Mouse (Mus musculus): ENCODE results near the gene Arhgef28. TPM values are rescaled to one million over a fixed set of nuclear protein-coding genes. Genes with fewer than 3 reads are reported as not detected.

Gene Arhgef28
- polyA plus RNA-seq, 1 experiment from 2014 or later: 9.3 TPM

- Histone ChIP-seq H3K4me2 (no peak overlapping the region), H3K9ac (no peak overlapping the region), H3K27ac (replicated peaks) (no peak overlapping the region), H3K4me1 (peaks cover 13% of the 10 kb centered on the region), H3K36me3 (no peaks in the 10 kb centered on the region), H3K9me3 (no peaks in the 10 kb centered on the region), H3K27me3 (replicated peaks) (no peaks in the 10 kb centered on the region), H3K4me3 (no peak overlapping the region)
- 77% methylated on average over 21 of the region's 21 CpGs for WGBS
- ATAC-seq (ENCODE audit: extremely low read depth, insufficient number of reproducible peaks, low FRiP score, low TSS enrichment): no peak
Measured at GRCm38 (mm10) chr13:98183157-98183878, 22.9 kb downstream of the Arhgef28 start.

GRCm38 (mm10) chr13:98182330-98182729, 23.9 kb downstream of the Arhgef28 start:
- 83% methylated on average over 11 of the region's 11 CpGs for WGBS
- H3K4me2 ChIP-seq: no peak overlapping the region
- H3K4me1 ChIP-seq: peaks cover 14% of the 10 kb centered on the region
- no peak overlapping the region for H3K9ac ChIP-seq
- no peaks in the 10 kb centered on the region for H3K36me3 ChIP-seq
- no peaks in the 10 kb centered on the region for H3K9me3 ChIP-seq
- H3K27ac ChIP-seq (replicated peaks): no peak overlapping the region
- H3K27me3 ChIP-seq (replicated peaks): no peaks in the 10 kb centered on the region
- no peak for ATAC-seq (ENCODE audit: extremely low read depth, insufficient number of reproducible peaks, low FRiP score, low TSS enrichment)
- H3K4me3 ChIP-seq: no peak overlapping the region

- H3K27ac ChIP-seq (replicated peaks): no peak overlapping the region
- H3K4me1 ChIP-seq: peaks cover 15% of the 10 kb centered on the region
- H3K27me3 ChIP-seq (replicated peaks): no peaks in the 10 kb centered on the region
- no peak overlapping the region for H3K4me2 ChIP-seq
- 71% methylated on average over 8 of the region's 8 CpGs for WGBS
- no peaks in the 10 kb centered on the region for H3K36me3 ChIP-seq
- H3K9me3 ChIP-seq: no peaks in the 10 kb centered on the region
- no peak overlapping the region for H3K9ac ChIP-seq
- ATAC-seq (ENCODE audit: extremely low read depth, insufficient number of reproducible peaks, low FRiP score, low TSS enrichment): no peak
- no peak overlapping the region for H3K4me3 ChIP-seq
Measured at GRCm38 (mm10) chr13:98180636-98181035, 25.6 kb downstream of the Arhgef28 start.

- Histone ChIP-seq H3K4me3 (no peak overlapping the region), H3K36me3 (no peaks in the 10 kb centered on the region), H3K9me3 (no peaks in the 10 kb centered on the region), H3K9ac (no peak overlapping the region), H3K27me3 (replicated peaks) (no peaks in the 10 kb centered on the region), H3K27ac (replicated peaks) (no peak overlapping the region), H3K4me1 (peaks cover 6% of the 10 kb centered on the region; the same call in 1 of the 2 replicates), H3K4me2 (no peak overlapping the region)
- ATAC-seq (ENCODE audit: extremely low read depth, insufficient number of reproducible peaks, low FRiP score, low TSS enrichment): no peak
- 74% methylated on average over 10 of the region's 10 CpGs for WGBS
Measured at GRCm38 (mm10) chr13:98175323-98176007, 30.8 kb downstream of the Arhgef28 start.

- 83% methylated on average over 6 of the region's 6 CpGs for WGBS
- no peak overlapping the region for H3K27ac ChIP-seq (replicated peaks)
- H3K4me3 ChIP-seq: no peak overlapping the region
- H3K9ac ChIP-seq: no peak overlapping the region
- ATAC-seq (ENCODE audit: extremely low read depth, insufficient number of reproducible peaks, low FRiP score, low TSS enrichment): no peak
- H3K36me3 ChIP-seq: no peaks in the 10 kb centered on the region
- peaks cover 6% of the 10 kb centered on the region; the same call in 1 of the 2 replicates for H3K4me1 ChIP-seq
- H3K9me3 ChIP-seq: no peaks in the 10 kb centered on the region
- H3K27me3 ChIP-seq (replicated peaks): no peaks in the 10 kb centered on the region
- no peak overlapping the region for H3K4me2 ChIP-seq
Measured at GRCm38 (mm10) chr13:98173008-98173407, 33.2 kb downstream of the Arhgef28 start.

DNA sequence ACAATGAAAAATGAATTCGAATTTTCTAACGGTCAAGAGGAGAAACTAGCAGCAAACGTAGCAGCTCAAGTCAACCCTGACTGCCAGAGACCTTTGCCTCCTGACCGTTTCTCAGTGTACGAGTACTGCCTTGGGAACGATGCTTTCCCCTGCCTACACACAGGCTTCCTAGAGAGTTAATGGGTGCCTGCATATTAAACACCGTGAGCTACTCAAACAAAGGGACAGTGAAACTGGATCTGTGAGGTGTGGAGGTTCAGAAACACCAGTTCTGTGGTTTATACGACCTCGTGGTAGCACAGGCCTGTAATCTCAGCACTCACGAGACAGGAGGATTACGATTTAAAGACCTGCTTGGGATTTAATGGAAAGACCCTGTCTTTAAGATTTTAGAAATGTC, 33.9 kb downstream of the Arhgef28 start:
- no peaks in the 10 kb centered on the region for H3K27me3 ChIP-seq (replicated peaks)
- no peak overlapping the region for H3K4me2 ChIP-seq
- no peak for ATAC-seq (ENCODE audit: extremely low read depth, insufficient number of reproducible peaks, low FRiP score, low TSS enrichment)
- no peak overlapping the region for H3K9ac ChIP-seq
- no peaks in the 10 kb centered on the region for H3K36me3 ChIP-seq
- 78% methylated on average over 11 of the region's 11 CpGs for WGBS
- H3K9me3 ChIP-seq: no peaks in the 10 kb centered on the region
- H3K27ac ChIP-seq (replicated peaks): no peak overlapping the region
- peaks cover 6% of the 10 kb centered on the region; the same call in 1 of the 2 replicates for H3K4me1 ChIP-seq
- no peak overlapping the region for H3K4me3 ChIP-seq

GRCm38 (mm10) chr13:98171706-98172105, 34.5 kb downstream of the Arhgef28 start:
- no peaks in the 10 kb centered on the region for H3K9me3 ChIP-seq
- 92% methylated on average over 4 of the region's 4 CpGs for WGBS
- ATAC-seq (ENCODE audit: extremely low read depth, insufficient number of reproducible peaks, low FRiP score, low TSS enrichment): no peak
- H3K27me3 ChIP-seq (replicated peaks): no peaks in the 10 kb centered on the region
- H3K36me3 ChIP-seq: no peaks in the 10 kb centered on the region
- no peak overlapping the region for H3K27ac ChIP-seq (replicated peaks)
- no peak overlapping the region for H3K4me2 ChIP-seq
- no peak overlapping the region for H3K4me3 ChIP-seq
- H3K4me1 ChIP-seq: no peaks in the 10 kb centered on the region
- H3K9ac ChIP-seq: no peak overlapping the region

GRCm38 (mm10) chr13:98171257-98171656, 35.0 kb downstream of the Arhgef28 start:
- no peak for ATAC-seq (ENCODE audit: extremely low read depth, insufficient number of reproducible peaks, low FRiP score, low TSS enrichment)
- no peaks in the 10 kb centered on the region for H3K4me1 ChIP-seq
- WGBS: 84% methylated on average over 12 of the region's 12 CpGs
- no peak overlapping the region for H3K27ac ChIP-seq (replicated peaks)
- H3K9ac ChIP-seq: no peak overlapping the region
- H3K4me2 ChIP-seq: no peak overlapping the region
- no peaks in the 10 kb centered on the region for H3K36me3 ChIP-seq
- H3K4me3 ChIP-seq: no peak overlapping the region
- H3K9me3 ChIP-seq: no peaks in the 10 kb centered on the region
- H3K27me3 ChIP-seq (replicated peaks): no peaks in the 10 kb centered on the region

DNA sequence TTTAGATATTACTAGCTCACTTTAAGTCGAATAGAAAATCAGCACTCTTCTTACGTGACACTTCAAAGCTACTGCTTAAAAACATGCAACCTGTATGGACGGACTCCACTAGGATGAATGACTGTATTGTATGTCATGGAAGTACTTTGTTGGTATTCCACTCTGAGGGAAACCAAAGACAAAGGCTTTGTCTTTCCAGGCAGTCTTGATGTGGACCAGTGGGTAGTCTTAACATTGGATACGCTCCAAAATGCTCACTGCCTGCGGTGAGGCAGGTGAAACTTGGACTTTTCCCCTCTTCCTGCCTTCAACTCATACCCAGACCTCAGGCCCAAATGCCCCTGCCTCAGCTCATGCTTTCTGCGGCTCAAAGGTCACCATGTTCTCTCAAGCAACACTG, 41.4 kb downstream of the Arhgef28 start:
- no peak overlapping the region for H3K4me3 ChIP-seq
- 73% methylated on average over 6 of the region's 6 CpGs for WGBS
- H3K4me2 ChIP-seq: no peak overlapping the region
- H3K36me3 ChIP-seq: no peaks in the 10 kb centered on the region
- H3K9ac ChIP-seq: no peak overlapping the region
- H3K27ac ChIP-seq (replicated peaks): no peak overlapping the region
- no peaks in the 10 kb centered on the region for H3K4me1 ChIP-seq
- H3K27me3 ChIP-seq (replicated peaks): no peaks in the 10 kb centered on the region
- ATAC-seq (ENCODE audit: extremely low read depth, insufficient number of reproducible peaks, low FRiP score, low TSS enrichment): no peak
- no peaks in the 10 kb centered on the region for H3K9me3 ChIP-seq

DNA sequence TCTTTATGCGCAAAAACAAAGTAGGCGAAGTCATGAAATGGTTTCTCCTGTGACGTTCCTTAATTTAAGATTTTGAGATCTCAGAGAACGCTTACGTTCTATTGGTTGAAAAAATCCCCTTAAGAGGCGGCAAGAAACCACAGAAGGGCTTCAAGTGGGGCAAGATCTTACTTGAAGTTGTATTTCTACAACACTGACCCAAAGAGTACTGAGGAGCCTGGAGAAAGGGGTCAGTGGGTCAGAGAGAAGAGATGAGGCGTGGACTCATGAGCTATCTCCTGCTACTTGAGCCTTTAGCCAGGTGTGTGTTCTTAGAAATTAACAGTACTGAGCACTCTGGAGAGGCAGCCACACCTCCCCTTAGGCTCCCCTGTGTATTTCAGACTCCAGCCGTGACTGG, 44.7 kb downstream of the Arhgef28 start:
- no peak for ATAC-seq (ENCODE audit: extremely low read depth, insufficient number of reproducible peaks, low FRiP score, low TSS enrichment)
- WGBS: 84% methylated on average over 8 of the region's 8 CpGs
- H3K27ac ChIP-seq (replicated peaks): no peak overlapping the region
- no peaks in the 10 kb centered on the region for H3K4me1 ChIP-seq
- no peak overlapping the region for H3K4me3 ChIP-seq
- no peak overlapping the region for H3K9ac ChIP-seq
- H3K27me3 ChIP-seq (replicated peaks): no peaks in the 10 kb centered on the region
- H3K4me2 ChIP-seq: no peak overlapping the region
- no peaks in the 10 kb centered on the region for H3K36me3 ChIP-seq
- H3K9me3 ChIP-seq: no peaks in the 10 kb centered on the region

DNA sequence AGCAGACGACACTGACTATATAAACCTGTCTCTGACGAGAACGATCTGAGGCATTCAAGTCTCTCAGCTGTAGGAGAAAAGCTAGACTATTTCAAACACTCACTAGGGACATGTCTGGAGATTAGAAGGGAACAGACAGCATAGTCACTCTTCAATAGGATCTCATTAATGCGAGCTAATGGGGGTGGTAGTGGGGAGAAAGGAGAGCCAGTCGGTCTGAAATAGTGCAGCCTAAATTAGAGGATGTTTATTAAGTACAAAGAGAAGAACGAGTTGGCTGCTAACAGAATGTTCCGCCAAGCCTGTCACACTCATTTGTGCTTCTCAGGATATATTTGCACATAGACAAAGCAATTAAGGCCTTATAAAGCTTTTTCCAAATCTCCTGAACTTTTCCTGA, 49.6 kb downstream of the Arhgef28 start:
- H3K4me3 ChIP-seq: no peak overlapping the region
- H3K27me3 ChIP-seq (replicated peaks): no peaks in the 10 kb centered on the region
- no peak overlapping the region for H3K27ac ChIP-seq (replicated peaks)
- H3K4me1 ChIP-seq: peaks cover 12% of the 10 kb centered on the region
- no peak for ATAC-seq (ENCODE audit: extremely low read depth, insufficient number of reproducible peaks, low FRiP score, low TSS enrichment)
- H3K36me3 ChIP-seq: no peaks in the 10 kb centered on the region
- 57% methylated on average over 7 of the region's 7 CpGs for WGBS
- H3K4me2 ChIP-seq: no peak overlapping the region
- no peak overlapping the region for H3K9ac ChIP-seq
- no peaks in the 10 kb centered on the region for H3K9me3 ChIP-seq

DNA sequence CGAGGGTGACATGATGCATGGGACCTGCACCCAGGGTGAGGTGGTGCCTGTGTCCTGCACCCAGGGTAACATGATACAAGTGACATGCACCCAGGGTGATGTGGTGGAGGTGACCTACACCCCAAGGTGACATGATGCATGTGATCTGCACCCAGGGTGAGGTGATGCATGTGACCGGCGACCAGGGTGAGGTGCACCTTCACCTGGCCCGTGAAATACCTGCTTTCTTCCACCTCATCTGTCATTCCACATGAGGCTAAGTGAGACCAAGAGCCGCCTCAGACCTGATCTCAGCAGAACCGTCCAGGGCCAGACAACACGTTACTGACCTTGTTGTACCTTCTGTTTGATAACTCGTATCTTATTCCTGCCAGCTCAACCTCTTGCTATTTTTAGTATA, 53.5 kb downstream of the Arhgef28 start:
- peaks cover 24% of the 10 kb centered on the region for H3K4me1 ChIP-seq
- no peaks in the 10 kb centered on the region for H3K36me3 ChIP-seq
- no peak for ATAC-seq (ENCODE audit: extremely low read depth, insufficient number of reproducible peaks, low FRiP score, low TSS enrichment)
- H3K27me3 ChIP-seq (replicated peaks): no peaks in the 10 kb centered on the region
- no peaks in the 10 kb centered on the region for H3K9me3 ChIP-seq
- H3K27ac ChIP-seq (replicated peaks): no peak overlapping the region
- 54% methylated on average over 8 of the region's 8 CpGs for WGBS
- no peak overlapping the region for H3K4me3 ChIP-seq
- H3K9ac ChIP-seq: no peak overlapping the region
- no peak overlapping the region for H3K4me2 ChIP-seq
